Mouse (Mus musculus) small intestine, adult 10 weeks (tissue): ENCODE measurements around the gene Olfr1423. TPM values are rescaled to one million over a fixed set of nuclear protein-coding genes. Genes with fewer than 3 reads are reported as not detected.

Experiments
- polyA plus RNA-seq: library from polyadenylated mRNA; stranded (reverse); fragments of 350-450 nt; fragmentation: Illumina TruSeq; extraction: RNeasy Lipid Tissue Mini Kit (QIAGEN cat#74804); gene quantifications from one replicate; pipeline ENCODE4 v1.2.3, GENCODE M21; 2014; ENCODE audit warnings: low replicate concordance

The Olfr1423 gene
- polyA plus RNA-seq, result not detected

DNA sequence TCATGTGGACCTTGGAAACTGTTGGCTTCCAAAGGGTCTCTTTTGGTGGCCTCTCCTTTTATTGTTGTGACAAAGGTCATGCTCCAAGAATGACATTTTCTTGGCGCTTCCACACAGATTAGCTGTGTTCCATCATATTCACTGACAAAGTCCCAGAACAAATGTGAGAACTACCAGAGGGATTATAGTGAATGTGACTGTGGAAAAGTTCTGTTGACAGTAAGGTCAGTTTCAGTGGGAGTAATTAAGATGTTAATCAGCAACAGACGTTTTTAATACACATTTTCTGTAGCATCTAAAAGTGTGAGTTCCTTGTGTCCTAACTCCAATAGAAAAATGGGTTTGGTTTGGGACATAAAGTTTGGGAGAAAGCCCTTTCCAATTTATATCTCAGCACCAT, at the start of gene Olfr1423:
Olfr1423 (minus strand) TSS at position 101 of the 400 bp plus-strand sequence.

DNA sequence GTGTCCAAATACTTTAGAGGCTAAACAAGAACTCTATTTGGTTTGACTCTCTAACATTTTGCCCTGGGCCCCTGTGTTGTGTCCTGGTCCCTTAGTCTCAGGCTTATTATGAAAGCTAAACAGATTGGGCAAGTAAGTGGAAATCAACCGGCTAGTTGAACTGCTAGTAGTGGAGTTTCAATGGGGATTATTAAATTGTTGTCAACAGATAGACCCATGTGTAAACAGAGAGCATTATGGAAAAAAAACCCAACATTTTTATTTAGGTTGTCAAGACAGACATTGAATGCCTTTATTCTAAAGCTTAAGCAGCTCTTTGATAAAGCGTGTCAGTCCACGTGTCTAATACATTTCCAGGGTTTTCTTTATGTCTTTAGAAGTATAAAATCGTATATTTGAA, 36.5 kb upstream of the Olfr1423 start, which contains the start of gene Olfr1425:
Olfr1425 (minus strand) TSS at position 101 of the 400 bp plus-strand sequence.

DNA sequence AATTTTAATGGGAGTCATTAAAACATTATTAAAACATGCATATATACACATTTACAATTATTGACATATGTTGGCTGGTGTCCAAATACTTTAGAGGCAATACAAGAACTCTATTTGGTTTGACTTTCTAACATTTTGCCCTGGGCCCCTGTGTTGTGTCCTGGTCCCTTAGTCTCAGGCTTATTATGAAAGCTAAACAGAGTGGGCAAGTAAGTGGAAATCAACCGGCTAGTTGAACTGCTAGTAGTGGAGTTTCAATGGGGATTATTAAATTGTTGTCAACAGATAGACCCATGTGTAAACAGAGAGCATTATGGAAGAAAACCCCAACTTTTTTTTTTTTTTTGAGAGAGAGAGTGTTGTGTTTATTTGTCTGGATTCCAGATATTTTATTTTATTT, 21.5 kb upstream of the Olfr1423 start, which contains the start of gene Olfr1424:
Olfr1424 (minus strand) TSS at position 101 of the 400 bp plus-strand sequence.

Other genes with a start within 250 kb of the Olfr1423 start
- gene Stx3, start 221.9 kb downstream of the Olfr1423 start, polyA plus RNA-seq, result 129 TPM
- gene Olfr1417, start 202.1 kb downstream of the Olfr1423 start, polyA plus RNA-seq, result not detected
- not detected for gene Olfr1418, start 180.3 kb downstream of the Olfr1423 start, polyA plus RNA-seq
- gene Olfr1419, start 166.2 kb downstream of the Olfr1423 start, polyA plus RNA-seq, result not detected
- gene Olfr1420, start 154.8 kb downstream of the Olfr1423 start, polyA plus RNA-seq, result not detected
- gene Patl1, start 128.9 kb downstream of the Olfr1423 start, polyA plus RNA-seq, result 34.9 TPM
- 27.3 TPM for gene Osbp, start 75.4 kb downstream of the Olfr1423 start, polyA plus RNA-seq
- gene Olfr1424, start 21.4 kb upstream of the Olfr1423 start, polyA plus RNA-seq, result not detected
- not detected for gene Olfr1425, start 36.4 kb upstream of the Olfr1423 start, polyA plus RNA-seq
- not detected for gene Olfr1426, start 50.7 kb upstream of the Olfr1423 start, polyA plus RNA-seq
- gene Olfr1427, start 62.0 kb upstream of the Olfr1423 start, polyA plus RNA-seq, result not detected
- not detected for gene Olfr1428, start 74.6 kb upstream of the Olfr1423 start, polyA plus RNA-seq
- not detected for gene Olfr76, start 81.9 kb upstream of the Olfr1423 start, polyA plus RNA-seq
- gene Olfr1555-ps1, start 128.8 kb upstream of the Olfr1423 start, polyA plus RNA-seq, result not detected
- gene Olfr1431, start 159.3 kb upstream of the Olfr1423 start, polyA plus RNA-seq, result not detected
- not detected for gene Olfr1432, start 191.3 kb upstream of the Olfr1423 start, polyA plus RNA-seq
- not detected for gene Olfr262, start 200.3 kb upstream of the Olfr1423 start, polyA plus RNA-seq
- not detected for gene Olfr235, start 219.7 kb upstream of the Olfr1423 start, polyA plus RNA-seq
- not detected for gene Olfr1434, start 238.5 kb upstream of the Olfr1423 start, polyA plus RNA-seq